ENCODE assay signal across 16 mouse cellular contexts in genomic region chr9:40772246-40772645, GRCm38 (mm10). TPM values are rescaled to one million over a fixed set of nuclear protein-coding genes. Genes with fewer than 3 reads are reported as not detected.
DNase-seq lines count a peak whose midpoint lies in the region; ATAC-seq lines count a peak whose summit lies in the region.
"Had no signal": no experiment of that assay in that cellular context is flagged by ENCODE, and none has a peak within 500 bp of the region (broad histone marks: within the 10 kb centered on the region; RNA-seq: fewer than 3 reads in every experiment).

No protein-coding gene starts in this region.

- H3K9me3 ChIP-seq in heart, embryonic 11.5 days (replicated peaks; ENCODE audit: control insufficient read depth, low read length) = no peaks in the 10 kb centered on the region
- H3K9me3 ChIP-seq in forebrain, embryonic 16.5 days (ENCODE audit: control insufficient read depth, low read length) = no peaks in the 10 kb centered on the region
- H3K9me3 ChIP-seq: embryonic facial prominence, embryonic 15.5 days; limb, embryonic 12.5 days; lung, embryonic 15.5 days; midbrain, embryonic 13.5 days; neural tube, embryonic 12.5 days had no signal

- no peak overlapping the region for H3K4me3 ChIP-seq in heart, embryonic 11.5 days (ENCODE audit: low read depth, low read length)
- no peak overlapping the region for H3K4me3 ChIP-seq in forebrain, embryonic 16.5 days (replicated peaks; ENCODE audit: low read length)
- H3K4me3 ChIP-seq: embryonic facial prominence, embryonic 15.5 days; limb, embryonic 12.5 days; lung, embryonic 15.5 days; midbrain, embryonic 13.5 days; neural tube, embryonic 12.5 days had no signal

- H3K4me1 ChIP-seq in heart, embryonic 11.5 days (ENCODE audit: control insufficient read depth, insufficient read depth, low read length) = no peaks in the 10 kb centered on the region
- no peaks in the 10 kb centered on the region for H3K4me1 ChIP-seq in forebrain, embryonic 16.5 days (replicated peaks; ENCODE audit: control insufficient read depth, insufficient read depth, low read length)
- H3K4me1 ChIP-seq: embryonic facial prominence, embryonic 15.5 days; limb, embryonic 12.5 days; midbrain, embryonic 13.5 days had no signal

- H3K36me3 ChIP-seq in heart, embryonic 11.5 days (ENCODE audit: control insufficient read depth, insufficient read depth, low read length) = no peaks in the 10 kb centered on the region
- H3K36me3 ChIP-seq in forebrain, embryonic 16.5 days (ENCODE audit: control insufficient read depth, insufficient read depth) = 0 out of 2 replicates have a peak, but pooled peaks cover 3% of the 10 kb centered on the region
- H3K36me3 ChIP-seq: lung, embryonic 15.5 days had no signal

- H3K27ac ChIP-seq in heart, embryonic 11.5 days (ENCODE audit: low read depth, low read length) = no peak overlapping the region
- no peak overlapping the region for H3K27ac ChIP-seq in forebrain, embryonic 16.5 days (ENCODE audit: low read length)
- H3K27ac ChIP-seq: embryonic facial prominence, embryonic 15.5 days; limb, embryonic 12.5 days; lung, embryonic 15.5 days; midbrain, embryonic 13.5 days; neural tube, embryonic 12.5 days had no signal

- 76% methylated on average over 13 of the region's 13 CpGs for WGBS in heart, embryonic 11.5 days (ENCODE audit: insufficient replicate concordance)
- 62% methylated on average over 13 of the region's 13 CpGs for WGBS in forebrain, embryonic 16.5 days

- no peaks in the 10 kb centered on the region for H3K27me3 ChIP-seq in heart, embryonic 11.5 days (ENCODE audit: control insufficient read depth, insufficient read depth, low read length)
- H3K27me3 ChIP-seq in forebrain, embryonic 16.5 days (replicated peaks; ENCODE audit: control insufficient read depth, insufficient read depth, low read length) = no peaks in the 10 kb centered on the region
- H3K27me3 ChIP-seq: embryonic facial prominence, embryonic 15.5 days; limb, embryonic 12.5 days; lung, embryonic 15.5 days; midbrain, embryonic 13.5 days; neural tube, embryonic 12.5 days; Patski had no signal

- DNase-seq in heart, postnatal 4 days = peak; percentile 27
- DNase-seq in right cerebral cortex, adult 2 months (ENCODE audit: low spot score in 2 of 2) = peak; percentile 36 to 40
- DNase-seq in right cerebral cortex, postnatal 36 days (ENCODE audit: low spot score in 2 of 2) = no peak
- DNase-seq in cerebellum, adult 9-10 months = peak; percentile 94
- DNase-seq in skeletal muscle tissue, adult 2 months (ENCODE audit: low read depth, low spot score) = peak; percentile 53
- DNase-seq in thymus, postnatal 36 days = no peak
- DNase-seq: adrenal gland, adult 2 months; thymus, postnatal 25 days had no signal

- no peak overlapping the region for H3K4me2 ChIP-seq in heart, embryonic 11.5 days
- no peak overlapping the region for H3K4me2 ChIP-seq in forebrain, embryonic 16.5 days (ENCODE audit: low read length)
- H3K4me2 ChIP-seq: embryonic facial prominence, embryonic 15.5 days; limb, embryonic 12.5 days; lung, embryonic 15.5 days; midbrain, embryonic 13.5 days; neural tube, embryonic 12.5 days had no signal

- no peak overlapping the region for H3K9ac ChIP-seq in heart, embryonic 11.5 days (ENCODE audit: low read depth, low read length)
- H3K9ac ChIP-seq in forebrain, embryonic 16.5 days (replicated peaks; ENCODE audit: low read depth, low read length) = no peak overlapping the region
- H3K9ac ChIP-seq: embryonic facial prominence, embryonic 15.5 days; limb, embryonic 12.5 days; lung, embryonic 15.5 days; midbrain, embryonic 13.5 days; neural tube, embryonic 12.5 days had no signal

- no peak for ATAC-seq in heart, embryonic 11.5 days (replicated peaks; ENCODE audit: insufficient number of reproducible peaks, low FRiP score, low TSS enrichment)
- ATAC-seq in forebrain, embryonic 16.5 days = no peak
- ATAC-seq: midbrain, embryonic 13.5 days; Patski had no signal

RNA-seq across cellular contexts. Expression of gene Hspa8, which starts 28.5 kb away (rescaled TPM):
- 1,000 to 10,000 TPM; 1,168 to 1,187 TPM for total RNA-seq in heart, postnatal 4 days (2021)
- polyA plus RNA-seq in heart, embryonic 11.5 days (2014; fragmentation: Nextera tagmentation; extraction: Ambion mirVana) = 2,531 and 2,677 TPM in 2 replicates
- 3,453 and 3,528 TPM in 2 replicates for polyA plus RNA-seq in forebrain, embryonic 16.5 days (2015; fragmentation: Nextera tagmentation; extraction: Ambion mirVana)

Comparison
In these comparisons a context has a peak if more than half of its experiments do, and no peak if none do; other contexts are left out.
1. DNase-seq: peak in heart, postnatal 4 days (single experiment), right cerebral cortex, adult 2 months (2 of 2), cerebellum, adult 9-10 months (single experiment) and skeletal muscle tissue, adult 2 months (single experiment); none in right cerebral cortex, postnatal 36 days (0 of 2) and thymus, postnatal 36 days (0 of 2).